Mouse (Mus musculus): Measurements from ENCODE around the gene Zfp629. TPM values are rescaled to one million over a fixed set of nuclear protein-coding genes. Genes with fewer than 3 reads are reported as not detected.

Zfp629 gene
- polyA plus RNA-seq, 1 experiment: 44.4 TPM

DNA sequence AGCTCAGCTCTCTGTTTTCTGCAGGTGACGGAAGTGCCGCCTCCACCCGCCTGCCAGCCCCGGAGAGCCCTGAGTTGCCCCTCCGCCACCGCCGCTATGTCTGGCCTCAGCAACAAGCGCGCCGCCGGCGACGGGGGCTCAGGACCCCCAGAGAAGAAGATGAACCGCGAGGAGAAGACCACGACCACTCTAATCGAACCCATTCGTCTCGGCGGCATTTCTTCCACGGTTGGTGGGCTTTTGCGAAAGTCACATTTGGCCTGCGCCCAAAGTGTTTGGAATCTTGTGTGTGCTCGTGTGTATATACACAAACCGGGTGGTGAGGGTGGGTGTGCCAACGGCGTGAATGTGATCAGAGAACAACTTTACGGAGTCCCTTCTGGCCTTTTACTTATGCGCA lies 26.7 kb downstream of the Zfp629 start:
- no peak for TF ChIP-seq CTCF (IDR thresholded peaks at IDR 0.05; ENCODE audit: borderline replicate concordance, extremely low read depth, insufficient read depth, insufficient read length)
- DNase-seq (ENCODE audit: low read depth): peak; percentile 3

DNA sequence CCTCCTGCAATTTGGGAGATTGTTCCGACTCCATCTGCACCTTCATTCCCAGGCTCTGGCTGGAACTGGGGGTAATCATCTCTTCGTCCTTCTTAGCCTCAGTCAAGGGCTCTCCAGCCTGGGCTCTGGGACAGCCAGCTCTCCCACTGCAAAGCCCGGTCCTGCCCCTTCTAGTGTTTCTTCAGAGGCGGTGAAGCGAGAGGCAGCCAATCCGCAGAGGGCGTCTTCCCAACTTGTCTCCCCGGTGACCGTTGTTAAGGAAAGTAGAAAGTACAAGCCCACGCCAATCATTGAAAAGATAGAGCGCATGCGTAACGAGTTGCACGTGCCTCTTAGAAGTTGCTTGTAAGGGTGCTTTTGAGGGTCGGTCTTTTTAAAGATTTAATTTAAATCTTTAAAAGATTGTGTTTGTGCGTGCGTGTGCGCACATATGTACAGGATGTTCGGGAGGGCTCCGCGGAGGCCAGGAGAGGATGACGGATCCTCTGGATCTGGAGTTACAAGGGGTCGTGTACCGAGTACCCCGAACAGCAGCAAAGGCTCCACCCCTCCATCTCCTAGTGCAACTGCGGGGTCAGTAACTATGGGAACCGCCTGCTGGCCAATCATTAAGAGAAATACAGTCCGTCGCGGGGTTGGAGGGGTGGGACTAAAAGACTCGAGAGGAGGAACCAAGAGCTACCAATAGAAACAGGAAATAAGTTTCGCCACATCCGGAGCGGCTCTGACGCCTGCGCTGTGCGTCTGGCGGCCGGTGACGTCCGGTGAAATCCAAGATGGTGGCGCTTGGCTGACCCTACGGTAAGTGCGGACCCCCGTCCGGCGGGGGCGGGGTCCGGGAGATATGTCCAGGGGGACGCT lies 27.4 kb downstream of the Zfp629 start, which contains the start of the genes Ccdc189 and Rnf40:
Gene Ccdc189, minus strand, starts transcription at position 585 of the 861 bp plus-strand sequence.
Gene Rnf40, plus strand, starts transcription at position 757 of the 861 bp plus-strand sequence.
- peak; percentile 99 for DNase-seq (ENCODE audit: low read depth)
- TF ChIP-seq CTCF (IDR thresholded peaks at IDR 0.05; ENCODE audit: borderline replicate concordance, extremely low read depth, insufficient read depth, insufficient read length) (no peak), POLR2A (IDR thresholded peaks at IDR 0.05; ENCODE audit: borderline replicate concordance, extremely low read depth, insufficient read depth, insufficient read length, poor library complexity, severe bottlenecking) (no peak)

DNA sequence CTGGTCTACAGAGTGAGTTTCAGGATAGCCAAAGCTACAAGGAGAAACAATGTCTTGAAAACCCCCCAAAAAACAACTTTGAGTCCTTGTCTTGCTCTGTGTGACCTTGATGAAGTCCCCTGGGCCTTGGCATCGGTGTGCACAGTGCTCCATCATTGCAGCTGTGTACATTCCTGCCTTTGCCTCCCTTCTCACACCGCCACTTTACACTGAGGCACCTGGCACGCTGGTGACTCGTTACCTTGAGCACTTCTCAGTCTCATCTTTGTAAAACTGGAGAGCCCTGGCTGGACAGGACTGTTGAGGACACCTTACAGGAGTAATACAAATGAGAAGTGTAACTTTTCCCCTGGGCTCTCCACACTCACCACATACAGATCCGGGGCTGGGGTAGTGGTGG lies 28.4 kb downstream of the Zfp629 start:
- TF ChIP-seq CTCF (IDR thresholded peaks at IDR 0.05; ENCODE audit: borderline replicate concordance, extremely low read depth, insufficient read depth, insufficient read length) (no peak), POLR2A (IDR thresholded peaks at IDR 0.05; ENCODE audit: borderline replicate concordance, extremely low read depth, insufficient read depth, insufficient read length, poor library complexity, severe bottlenecking) (no peak)

DNA sequence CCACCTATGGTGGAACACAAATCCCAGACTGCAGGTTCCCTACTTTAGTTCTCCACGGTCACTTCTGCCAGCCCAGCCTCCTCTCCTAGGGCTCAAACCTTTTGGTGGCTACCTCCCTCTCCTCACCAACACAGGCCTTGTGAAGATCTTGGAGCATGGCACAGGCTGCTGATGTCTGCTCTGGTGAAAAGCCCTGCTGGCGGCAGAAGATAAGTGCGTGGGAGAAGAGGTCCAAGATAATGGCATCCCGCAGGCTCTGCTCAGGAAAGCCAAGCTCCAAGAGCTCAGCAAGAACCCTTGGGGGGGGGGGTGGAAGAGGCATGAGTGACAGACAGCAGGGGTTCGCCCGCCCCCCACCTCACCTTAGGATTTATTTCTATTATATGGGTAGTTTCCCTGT lies 29.4 kb downstream of the Zfp629 start:
- DNase-seq (ENCODE audit: low read depth): no peak
- TF ChIP-seq CTCF (IDR thresholded peaks at IDR 0.05; ENCODE audit: borderline replicate concordance, extremely low read depth, insufficient read depth, insufficient read length) (no peak), POLR2A (IDR thresholded peaks at IDR 0.05; ENCODE audit: borderline replicate concordance, extremely low read depth, insufficient read depth, insufficient read length, poor library complexity, severe bottlenecking) (no peak)

More for the DNA sequence above, 28.4 kb downstream of the Zfp629 start:
- DNase-seq (ENCODE audit: low read depth): no peak

GRCm38 (mm10) chr7:127585031-127585430 lies 30.6 kb downstream of the Zfp629 start:
- DNase-seq (ENCODE audit: low read depth): no peak
- TF ChIP-seq POLR2A (IDR thresholded peaks at IDR 0.05; ENCODE audit: borderline replicate concordance, extremely low read depth, insufficient read depth, insufficient read length, poor library complexity, severe bottlenecking) (no peak), CTCF (IDR thresholded peaks at IDR 0.05; ENCODE audit: borderline replicate concordance, extremely low read depth, insufficient read depth, insufficient read length) (no peak)

GRCm38 (mm10) chr7:127583260-127583659 lies 32.3 kb downstream of the Zfp629 start:
- no peak for TF ChIP-seq CTCF (IDR thresholded peaks at IDR 0.05; ENCODE audit: borderline replicate concordance, extremely low read depth, insufficient read depth, insufficient read length)
- TF ChIP-seq POLR2A (IDR thresholded peaks at IDR 0.05; ENCODE audit: borderline replicate concordance, extremely low read depth, insufficient read depth, insufficient read length, poor library complexity, severe bottlenecking): no peak

GRCm38 (mm10) chr7:127574115-127574514 lies 41.5 kb downstream of the Zfp629 start:
- DNase-seq (ENCODE audit: low read depth): no peak
- no peak for TF ChIP-seq CTCF (IDR thresholded peaks at IDR 0.05; ENCODE audit: borderline replicate concordance, extremely low read depth, insufficient read depth, insufficient read length)
- TF ChIP-seq POLR2A (IDR thresholded peaks at IDR 0.05; ENCODE audit: borderline replicate concordance, extremely low read depth, insufficient read depth, insufficient read length, poor library complexity, severe bottlenecking): no peak

More at GRCm38 (mm10) chr7:127583260-127583659, 32.3 kb downstream of the Zfp629 start:
- DNase-seq (ENCODE audit: low read depth): no peak

DNA sequence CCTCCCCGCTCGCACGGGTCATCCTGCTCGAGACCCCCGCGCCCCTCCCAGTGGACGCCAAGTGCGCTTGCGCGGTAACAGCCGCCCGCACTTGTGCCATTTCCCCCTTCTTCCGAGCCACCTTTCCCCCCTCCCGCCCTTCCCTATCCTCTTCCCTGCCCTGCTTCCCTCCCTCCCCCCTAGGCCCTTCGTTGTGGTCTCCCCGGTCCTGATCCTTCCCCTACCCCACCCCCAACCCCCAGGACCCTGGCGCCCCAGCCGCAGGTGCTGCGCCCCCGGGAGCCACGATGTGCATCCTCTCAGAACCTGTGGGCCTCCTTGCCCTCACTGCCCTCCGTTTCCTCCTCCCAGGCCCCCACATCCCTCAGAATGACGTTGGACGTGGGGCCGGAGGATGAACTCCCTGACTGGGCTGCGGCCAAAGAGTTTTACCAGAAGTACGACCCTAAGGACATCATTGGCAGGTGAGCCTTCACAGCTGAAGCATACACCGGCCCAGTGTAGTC lies 42.0 kb downstream of the Zfp629 start:
- DNase-seq (ENCODE audit: low read depth): peak; percentile 15
- no peak for TF ChIP-seq CTCF (IDR thresholded peaks at IDR 0.05; ENCODE audit: borderline replicate concordance, extremely low read depth, insufficient read depth, insufficient read length)
- TF ChIP-seq POLR2A (IDR thresholded peaks at IDR 0.05; ENCODE audit: borderline replicate concordance, extremely low read depth, insufficient read depth, insufficient read length, poor library complexity, severe bottlenecking): no peak

GRCm38 (mm10) chr7:127572895-127573471 lies 42.6 kb downstream of the Zfp629 start, which contains the start of gene Phkg2:
Phkg2 (plus strand) TSS chr7:127573340.
- TF ChIP-seq CTCF (IDR thresholded peaks at IDR 0.05; ENCODE audit: borderline replicate concordance, extremely low read depth, insufficient read depth, insufficient read length) (no peak), POLR2A (IDR thresholded peaks at IDR 0.05; ENCODE audit: borderline replicate concordance, extremely low read depth, insufficient read depth, insufficient read length, poor library complexity, severe bottlenecking) (peak; percentile 38; the same call in 1 of the 2 replicates)
- DNase-seq (ENCODE audit: low read depth): peak; percentile 99

GRCm38 (mm10) chr7:127564381-127565150 lies 51.0 kb downstream of the Zfp629 start:
- peak; percentile 4 for DNase-seq (ENCODE audit: low read depth)
- TF ChIP-seq POLR2A (IDR thresholded peaks at IDR 0.05; ENCODE audit: borderline replicate concordance, extremely low read depth, insufficient read depth, insufficient read length, poor library complexity, severe bottlenecking) (no peak), CTCF (IDR thresholded peaks at IDR 0.05; ENCODE audit: borderline replicate concordance, extremely low read depth, insufficient read depth, insufficient read length) (no peak)
